Mouse (Mus musculus): ENCODE results near the gene Arhgap45.

- no peak for TF ChIP-seq CTCF (IDR thresholded peaks at IDR 0.05; ENCODE audit: extremely low read depth, insufficient read depth, low read length)
- no peak for TF ChIP-seq POLR2A (IDR thresholded peaks at IDR 0.05; ENCODE audit: extremely low read depth, insufficient read depth, low read length)
Measured at GRCm38 (mm10) chr10:80027681-80028520, 11.4 kb downstream of the Arhgap45 start.
